ENCODE assay signal across 35 mouse cellular contexts in the genomic region with DNA sequence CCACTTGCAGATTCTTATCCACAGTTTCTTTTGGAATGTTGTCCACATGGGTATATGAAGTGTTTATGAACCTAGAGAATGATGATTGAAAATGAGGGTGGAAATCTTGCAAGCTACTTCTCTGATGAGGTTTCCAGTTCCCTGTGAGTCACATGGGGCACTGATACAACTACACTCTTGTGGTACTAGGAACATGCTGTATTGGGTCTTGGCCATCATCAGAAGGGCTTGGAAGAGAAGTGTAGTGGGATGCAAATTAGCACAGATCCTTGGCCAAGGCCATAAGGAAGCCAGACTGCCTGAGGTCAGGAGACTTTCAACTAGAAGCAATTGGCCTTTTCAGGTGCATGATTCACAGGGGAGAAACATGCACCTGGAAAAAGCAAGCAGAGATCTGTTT.
"Had no signal": no experiment of that assay in that cellular context is flagged by ENCODE, and none has a peak within 500 bp of the region (broad histone marks: within the 10 kb centered on the region; RNA-seq: fewer than 3 reads in every experiment).

No protein-coding gene starts in this region.

- H3K9ac ChIP-seq: heart, embryonic 12.5 days; heart, embryonic 13.5 days; heart, embryonic 15.5 days; hindbrain, embryonic 12.5 days; hindbrain, embryonic 13.5 days; hindbrain, embryonic 14.5 days; hindbrain, embryonic 15.5 days; intestine, embryonic 15.5 days; kidney, embryonic 15.5 days had no signal

- H3K36me3 ChIP-seq: heart, embryonic 10.5 days; heart, embryonic 12.5 days; heart, embryonic 13.5 days; heart, embryonic 15.5 days; hindbrain, embryonic 10.5 days; hindbrain, embryonic 12.5 days; hindbrain, embryonic 13.5 days; hindbrain, embryonic 15.5 days; intestine, embryonic 15.5 days; kidney, embryonic 15.5 days had no signal

- DNase-seq: heart, postnatal 10 days; heart, postnatal 14 days; heart, postnatal 36 days; heart, postnatal 4 days; kidney, adult 11 months; kidney, adult 18-20 months; kidney, adult 2 months; kidney, adult 8-10 months; kidney, adult 9 months; kidney, postnatal 10 days; kidney, postnatal 14 days; kidney, postnatal 25 days; kidney, postnatal 36 days; kidney, postnatal 4 days; layer of hippocampus, adult 9-11 months; layer of hippocampus, postnatal 36 days had no signal

- ATAC-seq: hindbrain, embryonic 16.5 days; hindbrain, postnatal 0 days; inflammation-experienced regulatory T-cells, adult 6 months; intestine, embryonic 15.5 days; intestine, embryonic 16.5 days; intestine, postnatal 0 days had no signal

- H3K4me1 ChIP-seq: heart, embryonic 10.5 days; heart, embryonic 12.5 days; heart, embryonic 13.5 days; heart, embryonic 15.5 days; hindbrain, embryonic 10.5 days; hindbrain, embryonic 12.5 days; hindbrain, embryonic 13.5 days; hindbrain, embryonic 15.5 days; intestine, embryonic 15.5 days; kidney, embryonic 15.5 days had no signal

- H3K4me2 ChIP-seq: heart, embryonic 11.5 days; heart, embryonic 12.5 days; heart, embryonic 13.5 days; heart, embryonic 15.5 days; hindbrain, embryonic 12.5 days; hindbrain, embryonic 13.5 days; hindbrain, embryonic 14.5 days; hindbrain, embryonic 15.5 days; intestine, embryonic 15.5 days; kidney, embryonic 15.5 days had no signal

- H3K4me3 ChIP-seq: heart, embryonic 10.5 days; heart, embryonic 12.5 days; heart, embryonic 13.5 days; heart, embryonic 15.5 days; hindbrain, embryonic 10.5 days; hindbrain, embryonic 12.5 days; hindbrain, embryonic 13.5 days; hindbrain, embryonic 15.5 days; intestine, embryonic 15.5 days; kidney, embryonic 15.5 days; layer of hippocampus, adult 2 months had no signal

- H3K9me3 ChIP-seq: heart, embryonic 10.5 days; heart, embryonic 12.5 days; heart, embryonic 13.5 days; heart, embryonic 15.5 days; hindbrain, embryonic 10.5 days; hindbrain, embryonic 12.5 days; hindbrain, embryonic 13.5 days; hindbrain, embryonic 15.5 days; intestine, embryonic 15.5 days; kidney, embryonic 15.5 days had no signal

- H3K27me3 ChIP-seq: heart, embryonic 12.5 days; heart, embryonic 13.5 days; heart, embryonic 15.5 days; hindbrain, embryonic 12.5 days; hindbrain, embryonic 13.5 days; hindbrain, embryonic 15.5 days; intestine, embryonic 15.5 days; kidney, embryonic 15.5 days had no signal

- H3K27ac ChIP-seq: heart, embryonic 10.5 days; heart, embryonic 13.5 days; heart, embryonic 15.5 days; hindbrain, embryonic 10.5 days; hindbrain, embryonic 12.5 days; hindbrain, embryonic 13.5 days; hindbrain, embryonic 14.5 days; hindbrain, embryonic 15.5 days; hindbrain, postnatal 0 days; intestine, embryonic 15.5 days; kidney, embryonic 15.5 days; kidney, postnatal 0 days; layer of hippocampus, adult 2 months had no signal
